Mouse (Mus musculus): ENCODE results near the gene Sec61g. TPM values are rescaled to one million over a fixed set of nuclear protein-coding genes. Genes with fewer than 3 reads are reported as not detected.
"Not testable (repeated sequence)": the region's sequence is repeated elsewhere in the genome, so short reads cannot be mapped to it uniquely, and the experiment has no call there.

Gene Sec61g
- polyA plus RNA-seq, 1 experiment from 2014 or later, result 39.2 TPM

DNA sequence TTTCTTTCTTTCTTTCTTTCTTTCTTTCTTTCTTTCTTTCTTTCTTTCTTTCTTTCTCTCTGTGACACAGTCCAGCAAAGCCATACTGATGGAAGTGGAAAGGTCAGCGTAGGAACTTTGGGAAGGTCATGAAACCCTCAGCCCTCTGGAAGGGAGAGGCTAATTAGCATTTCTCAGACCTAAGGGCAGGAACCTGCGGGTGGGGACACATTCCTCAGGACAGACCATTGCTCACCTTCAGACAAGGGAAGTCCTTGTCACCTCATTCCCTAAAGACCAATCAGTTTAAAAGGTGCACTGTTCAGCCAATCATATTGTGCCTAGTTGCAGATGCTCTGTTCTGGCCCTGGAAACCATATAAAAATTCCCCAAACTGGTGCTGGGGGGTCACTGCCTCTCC, 17.4 kb upstream of the Sec61g start:
- Histone ChIP-seq H3K36me3 (ENCODE audit: control insufficient read depth, insufficient read depth, low read length) (no peaks in the 10 kb centered on the region), H3K27ac (ENCODE audit: low read length) (no peak overlapping the region), H3K4me1 (ENCODE audit: control insufficient read depth, insufficient read depth, low read length) (no peaks in the 10 kb centered on the region), H3K9me3 (ENCODE audit: control insufficient read depth, low read length) (no peaks in the 10 kb centered on the region), H3K27me3 (replicated peaks; ENCODE audit: control insufficient read depth, insufficient read depth, low read length) (no peaks in the 10 kb centered on the region), H3K4me3 (ENCODE audit: low read length) (no peak overlapping the region), H3K4me2 (ENCODE audit: low read depth, low read length) (no peak overlapping the region), H3K9ac (ENCODE audit: low read depth, low read length) (no peak overlapping the region)
- WGBS, result 61% methylated on average over 2 of the region's 2 CpGs
- ATAC-seq, result no peak

DNA sequence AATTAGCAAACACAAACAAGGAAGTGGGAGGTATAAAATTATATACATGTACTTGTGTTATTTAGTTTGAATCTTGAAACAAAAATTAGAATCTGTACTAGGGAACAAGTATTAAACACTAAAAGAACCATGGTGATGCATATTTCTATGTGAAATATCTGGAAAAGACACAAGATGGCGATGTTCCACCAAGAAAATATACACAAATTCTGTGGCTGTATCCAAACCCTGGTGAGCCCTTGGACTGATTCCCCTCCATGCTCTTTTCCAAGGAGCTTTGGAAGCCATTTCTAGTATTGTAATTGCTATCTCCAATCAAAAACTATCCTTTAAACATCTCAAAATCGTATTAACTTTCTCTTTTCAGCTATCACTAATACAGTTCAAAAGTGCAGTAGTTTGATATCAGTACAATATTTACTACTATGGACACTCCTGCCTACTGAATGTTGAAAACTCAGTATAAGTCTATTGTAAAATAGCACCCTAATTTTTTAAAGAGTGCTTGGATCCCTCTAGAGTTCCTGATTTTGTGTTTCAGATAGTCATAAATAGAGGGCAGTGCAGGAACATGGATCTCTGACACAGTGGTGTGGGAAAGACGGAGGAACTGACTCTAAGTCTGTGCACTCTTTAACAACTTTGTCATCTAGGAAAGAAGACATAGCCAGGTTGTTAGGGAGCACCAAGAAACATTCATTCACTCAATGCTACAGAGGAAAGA, 16.8 kb upstream of the Sec61g start:
- H3K9me3 ChIP-seq (ENCODE audit: control insufficient read depth, low read length), result no peaks in the 10 kb centered on the region
- WGBS, result 45% methylated on average over 3 of the region's 3 CpGs
- ATAC-seq, result peak; percentile 71
- no peak overlapping the region for H3K9ac ChIP-seq (ENCODE audit: low read depth, low read length)
- H3K27me3 ChIP-seq (replicated peaks; ENCODE audit: control insufficient read depth, insufficient read depth, low read length), result no peaks in the 10 kb centered on the region
- H3K4me2 ChIP-seq (ENCODE audit: low read depth, low read length), result no peak overlapping the region
- H3K4me3 ChIP-seq (ENCODE audit: low read length), result no peak overlapping the region
- H3K27ac ChIP-seq (ENCODE audit: low read length), result no peak overlapping the region
- H3K36me3 ChIP-seq (ENCODE audit: control insufficient read depth, insufficient read depth, low read length), result no peaks in the 10 kb centered on the region
- H3K4me1 ChIP-seq (ENCODE audit: control insufficient read depth, insufficient read depth, low read length), result no peaks in the 10 kb centered on the region

DNA sequence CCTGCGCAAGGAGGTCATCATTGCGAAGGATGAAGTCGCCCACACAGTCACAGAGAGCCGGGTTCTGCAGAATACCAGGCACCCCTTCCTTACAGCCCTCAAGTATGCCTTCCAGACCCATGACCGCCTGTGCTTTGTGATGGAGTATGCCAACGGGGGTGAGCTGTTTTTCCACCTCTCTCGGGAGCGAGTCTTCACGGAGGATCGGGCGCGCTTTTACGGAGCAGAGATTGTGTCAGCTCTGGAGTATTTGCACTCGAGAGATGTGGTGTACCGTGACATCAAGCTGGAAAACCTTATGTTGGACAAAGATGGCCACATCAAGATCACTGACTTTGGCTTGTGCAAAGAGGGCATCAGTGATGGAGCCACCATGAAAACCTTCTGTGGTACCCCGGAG, 6.8 kb upstream of the Sec61g start:
- not testable (repeated sequence) for H3K9me3 ChIP-seq (ENCODE audit: control insufficient read depth, low read length); H3K4me2 ChIP-seq (ENCODE audit: low read depth, low read length); H3K36me3 ChIP-seq (ENCODE audit: control insufficient read depth, insufficient read depth, low read length); H3K9ac ChIP-seq (ENCODE audit: low read depth, low read length); H3K4me3 ChIP-seq (ENCODE audit: low read length); H3K4me1 ChIP-seq (ENCODE audit: control insufficient read depth, insufficient read depth, low read length); ATAC-seq; H3K27me3 ChIP-seq (replicated peaks; ENCODE audit: control insufficient read depth, insufficient read depth, low read length); H3K27ac ChIP-seq (ENCODE audit: low read length)
- WGBS, result 94% methylated on average over 16 of the region's 16 CpGs

DNA sequence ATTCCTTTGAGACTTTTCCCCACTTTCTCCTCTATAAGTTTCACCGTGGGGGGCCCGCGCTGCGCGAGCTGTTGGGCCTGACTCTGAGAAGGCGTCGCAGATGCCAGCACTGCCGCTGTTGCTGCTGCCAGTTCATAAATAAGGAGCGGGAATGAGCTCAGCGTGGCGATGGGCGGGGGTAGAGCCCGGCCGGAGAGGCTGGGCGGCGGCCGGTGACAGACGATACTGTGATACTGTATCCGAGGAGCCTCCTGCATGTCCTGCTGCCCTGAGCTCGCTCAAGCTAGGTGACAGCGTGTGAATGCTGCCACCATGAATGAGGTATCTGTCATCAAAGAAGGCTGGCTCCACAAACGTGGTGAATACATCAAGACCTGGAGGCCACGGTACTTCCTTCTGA, 5.9 kb upstream of the Sec61g start:
- not testable (repeated sequence) for H3K36me3 ChIP-seq (ENCODE audit: control insufficient read depth, insufficient read depth, low read length); H3K9me3 ChIP-seq (ENCODE audit: control insufficient read depth, low read length); H3K4me2 ChIP-seq (ENCODE audit: low read depth, low read length); ATAC-seq; H3K9ac ChIP-seq (ENCODE audit: low read depth, low read length); H3K4me1 ChIP-seq (ENCODE audit: control insufficient read depth, insufficient read depth, low read length); H3K27ac ChIP-seq (ENCODE audit: low read length); H3K27me3 ChIP-seq (replicated peaks; ENCODE audit: control insufficient read depth, insufficient read depth, low read length); H3K4me3 ChIP-seq (ENCODE audit: low read length)
- 55% methylated on average over 23 of the region's 23 CpGs for WGBS

DNA sequence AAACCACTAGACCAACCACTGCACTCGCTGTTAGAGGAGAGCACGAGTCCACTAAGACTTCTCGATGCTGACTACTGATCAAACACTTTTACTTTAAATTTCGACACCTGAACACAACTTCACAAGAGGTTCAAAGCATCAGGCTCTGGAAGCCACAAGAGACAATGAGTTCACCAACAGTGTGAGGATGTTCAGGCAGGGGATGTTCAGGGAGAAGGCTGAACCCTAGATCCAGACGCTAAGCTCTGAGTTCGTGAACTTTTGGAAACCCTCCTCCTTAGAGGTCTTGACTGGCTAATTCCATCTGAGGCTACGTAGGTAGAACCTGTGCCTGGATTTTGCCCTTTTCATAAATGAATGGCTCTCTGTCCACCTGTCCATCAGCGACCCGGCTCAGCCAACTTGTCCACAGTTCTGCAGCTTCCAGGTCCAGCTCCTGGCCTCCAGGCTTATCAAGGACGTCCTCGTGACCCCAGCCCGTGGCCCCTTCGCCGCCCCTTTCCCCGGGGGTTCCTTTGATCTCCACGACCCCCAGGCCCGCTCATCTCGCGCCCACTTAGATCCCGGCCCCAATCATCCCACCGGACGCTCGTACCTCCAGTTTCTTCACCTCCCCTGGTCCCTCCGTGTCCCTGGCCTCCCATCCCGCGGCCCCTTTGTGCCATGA, 766 bp downstream of the Sec61g start:
- ATAC-seq, result peak; percentile 68
- Histone ChIP-seq H3K9me3 (ENCODE audit: control insufficient read depth, low read length) (no peaks in the 10 kb centered on the region), H3K27ac (ENCODE audit: low read length) (peak overlapping the region; percentile 71), H3K4me1 (ENCODE audit: control insufficient read depth, insufficient read depth, low read length) (no peaks in the 10 kb centered on the region; the same call in 1 of the 2 replicates), H3K36me3 (ENCODE audit: control insufficient read depth, insufficient read depth, low read length) (0 out of 2 replicates have a peak, but pooled peaks cover 3% of the 10 kb centered on the region), H3K27me3 (replicated peaks; ENCODE audit: control insufficient read depth, insufficient read depth, low read length) (no peaks in the 10 kb centered on the region), H3K9ac (ENCODE audit: low read depth, low read length) (peak overlapping the region; percentile 92), H3K4me2 (ENCODE audit: low read depth, low read length) (peak overlapping the region; percentile 70), H3K4me3 (ENCODE audit: low read length) (peak overlapping the region; percentile 71)
- 3% methylated on average over 26 of the region's 26 CpGs for WGBS

DNA sequence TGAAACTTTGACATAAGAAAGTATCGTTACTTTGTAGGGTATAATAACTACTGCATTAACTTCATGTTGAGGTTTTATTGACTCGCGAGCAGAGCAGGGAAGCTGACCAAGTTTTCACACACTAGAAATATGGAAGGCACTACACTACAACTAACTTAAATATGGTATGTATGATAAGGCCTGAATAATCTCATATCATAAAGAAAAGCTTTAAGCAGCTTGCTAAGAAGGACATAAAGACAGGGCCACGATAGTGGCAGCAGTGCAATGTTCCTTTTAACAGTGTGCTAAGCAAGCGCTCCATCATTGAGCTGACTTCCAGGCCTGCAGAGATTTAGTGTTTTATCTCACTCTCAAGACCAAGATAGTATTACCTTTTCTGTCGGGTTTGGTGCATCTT, 2.3 kb downstream of the Sec61g start:
- no peak overlapping the region for H3K27ac ChIP-seq (ENCODE audit: low read length)
- H3K4me2 ChIP-seq (ENCODE audit: low read depth, low read length), result no peak overlapping the region
- no peak overlapping the region for H3K4me3 ChIP-seq (ENCODE audit: low read length)
- no peak overlapping the region for H3K9ac ChIP-seq (ENCODE audit: low read depth, low read length)
- 97% methylated on average over 6 of the region's 6 CpGs for WGBS
- no peaks in the 10 kb centered on the region; the same call in 1 of the 2 replicates for H3K4me1 ChIP-seq (ENCODE audit: control insufficient read depth, insufficient read depth, low read length)
- no peaks in the 10 kb centered on the region for H3K9me3 ChIP-seq (ENCODE audit: control insufficient read depth, low read length)
- ATAC-seq, result no peak
- H3K36me3 ChIP-seq (ENCODE audit: control insufficient read depth, insufficient read depth, low read length), result peaks cover 6% of the 10 kb centered on the region; the same call in 1 of the 2 replicates
- H3K27me3 ChIP-seq (replicated peaks; ENCODE audit: control insufficient read depth, insufficient read depth, low read length), result no peaks in the 10 kb centered on the region

DNA sequence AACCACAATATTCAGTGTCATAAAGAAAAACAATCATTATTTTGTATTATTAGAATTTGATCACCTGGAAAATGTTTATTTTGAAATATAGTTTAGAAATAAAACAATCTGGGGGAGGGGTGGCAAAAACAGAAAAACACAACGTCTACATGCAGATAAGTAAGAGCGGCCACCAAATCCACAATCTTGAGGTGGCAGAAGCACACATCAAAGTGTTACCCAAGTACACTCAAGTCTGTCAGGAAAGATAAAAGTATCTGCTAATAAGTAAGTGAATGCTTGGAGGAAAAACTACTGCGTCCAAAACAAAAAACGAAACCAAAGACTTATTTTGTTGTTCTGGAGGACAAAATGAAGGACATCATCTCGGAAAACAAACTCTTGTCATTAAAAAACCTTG, 5.1 kb downstream of the Sec61g start:
- no peaks in the 10 kb centered on the region; the same call in 1 of the 2 replicates for H3K4me1 ChIP-seq (ENCODE audit: control insufficient read depth, insufficient read depth, low read length)
- H3K9ac ChIP-seq (ENCODE audit: low read depth, low read length), result no peak overlapping the region
- peaks cover 13% of the 10 kb centered on the region for H3K36me3 ChIP-seq (ENCODE audit: control insufficient read depth, insufficient read depth, low read length)
- H3K4me3 ChIP-seq (ENCODE audit: low read length), result no peak overlapping the region
- no peaks in the 10 kb centered on the region for H3K9me3 ChIP-seq (ENCODE audit: control insufficient read depth, low read length)
- no peak overlapping the region for H3K27ac ChIP-seq (ENCODE audit: low read length)
- 91% methylated on average over 5 of the region's 5 CpGs for WGBS
- no peak overlapping the region for H3K4me2 ChIP-seq (ENCODE audit: low read depth, low read length)
- H3K27me3 ChIP-seq (replicated peaks; ENCODE audit: control insufficient read depth, insufficient read depth, low read length), result no peaks in the 10 kb centered on the region
- ATAC-seq, result no peak

DNA sequence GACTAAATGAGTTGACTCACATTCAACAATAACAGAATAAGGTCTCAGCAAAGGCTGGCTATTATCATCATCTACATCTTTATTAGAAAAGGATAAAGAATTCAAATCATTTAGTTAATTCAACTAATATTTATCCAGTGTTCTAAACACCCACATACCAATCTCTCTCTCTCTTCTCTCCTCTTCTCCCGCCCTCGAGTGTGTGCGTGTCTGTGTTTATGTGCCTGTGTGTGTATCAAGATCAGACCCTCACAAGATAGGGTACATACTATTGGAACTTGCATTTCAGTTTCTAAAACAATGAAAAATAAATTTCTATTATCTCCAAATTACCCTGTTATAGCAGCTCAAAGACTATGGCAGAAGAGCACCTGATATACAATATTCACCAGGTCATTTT, 5.5 kb downstream of the Sec61g start:
- Histone ChIP-seq H3K36me3 (ENCODE audit: control insufficient read depth, insufficient read depth, low read length) (peaks cover 13% of the 10 kb centered on the region), H3K9me3 (ENCODE audit: control insufficient read depth, low read length) (no peaks in the 10 kb centered on the region), H3K4me1 (ENCODE audit: control insufficient read depth, insufficient read depth, low read length) (no peaks in the 10 kb centered on the region; the same call in 1 of the 2 replicates), H3K27ac (ENCODE audit: low read length) (no peak overlapping the region), H3K9ac (ENCODE audit: low read depth, low read length) (no peak overlapping the region), H3K27me3 (replicated peaks; ENCODE audit: control insufficient read depth, insufficient read depth, low read length) (no peaks in the 10 kb centered on the region), H3K4me2 (ENCODE audit: low read depth, low read length) (no peak overlapping the region), H3K4me3 (ENCODE audit: low read length) (no peak overlapping the region)
- 78% methylated on average over 3 of the region's 3 CpGs for WGBS
- ATAC-seq, result no peak

DNA sequence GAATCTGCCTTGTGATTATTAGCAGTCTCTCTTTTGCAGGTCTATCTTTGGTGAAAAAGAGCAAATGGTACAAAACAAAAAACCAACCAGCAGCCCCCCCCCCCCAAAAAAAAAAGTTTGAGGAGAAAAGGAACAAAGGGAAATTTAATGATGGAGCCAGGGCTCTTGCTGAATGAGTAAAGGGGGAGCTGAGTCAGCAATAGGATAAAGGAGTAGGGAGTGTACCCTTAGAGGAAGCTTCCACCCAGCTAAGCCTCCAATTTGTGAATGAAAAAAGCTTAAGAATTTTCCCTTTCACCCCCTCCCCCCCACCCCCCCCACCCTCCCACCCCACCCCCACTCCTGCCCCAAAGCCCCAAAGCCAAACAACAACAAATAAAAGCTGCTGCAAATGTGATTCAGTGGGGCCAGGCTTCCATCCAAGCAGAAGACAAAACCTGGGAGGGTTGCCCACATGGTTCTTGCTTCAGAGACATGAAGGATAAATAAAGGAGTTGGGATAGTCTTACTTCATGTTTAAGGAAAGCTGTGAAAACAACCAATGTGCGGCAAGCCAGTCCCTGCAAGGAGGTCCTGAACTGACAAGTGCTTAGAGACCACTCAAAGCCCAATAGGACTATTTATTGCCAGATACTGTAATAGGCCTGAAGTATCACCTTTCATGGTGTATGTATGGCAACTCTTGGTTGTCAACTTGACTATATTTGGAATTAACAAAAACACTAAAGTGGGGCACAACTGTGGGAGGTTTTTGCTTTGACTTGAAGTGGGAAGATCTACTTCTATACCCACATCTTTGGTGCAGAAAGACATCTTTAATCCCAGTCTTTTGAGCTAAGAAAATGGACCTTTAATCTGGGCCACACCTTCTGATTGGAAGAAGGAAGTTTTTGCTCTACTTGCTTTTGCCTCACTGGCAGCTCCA, 9.3 kb downstream of the Sec61g start:
- H3K4me2 ChIP-seq (ENCODE audit: low read depth, low read length), result no peak overlapping the region
- no peak overlapping the region for H3K4me3 ChIP-seq (ENCODE audit: low read length)
- no peak overlapping the region for H3K27ac ChIP-seq (ENCODE audit: low read length)
- H3K9me3 ChIP-seq (ENCODE audit: control insufficient read depth, low read length), result no peaks in the 10 kb centered on the region
- no peak for ATAC-seq
- H3K4me1 ChIP-seq (ENCODE audit: control insufficient read depth, insufficient read depth, low read length), result no peaks in the 10 kb centered on the region
- H3K9ac ChIP-seq (ENCODE audit: low read depth, low read length), result no peak overlapping the region
- H3K27me3 ChIP-seq (replicated peaks; ENCODE audit: control insufficient read depth, insufficient read depth, low read length), result no peaks in the 10 kb centered on the region
- WGBS, result 49% methylated on average over 1 of the region's 1 CpGs
- peaks cover 10% of the 10 kb centered on the region for H3K36me3 ChIP-seq (ENCODE audit: control insufficient read depth, insufficient read depth, low read length)

Measured in intestine, embryonic 16.5 days (tissue).